Mouse (Mus musculus): ENCODE results near the gene Mslnl. TPM values are rescaled to one million over a fixed set of nuclear protein-coding genes. Genes with fewer than 3 reads are reported as not detected.
A peak's percentile ranks its signal among the peaks of the same experiment; 100 is the strongest.

The Mslnl gene
- polyA plus RNA-seq, 1 experiment: 0.30 TPM

DNA sequence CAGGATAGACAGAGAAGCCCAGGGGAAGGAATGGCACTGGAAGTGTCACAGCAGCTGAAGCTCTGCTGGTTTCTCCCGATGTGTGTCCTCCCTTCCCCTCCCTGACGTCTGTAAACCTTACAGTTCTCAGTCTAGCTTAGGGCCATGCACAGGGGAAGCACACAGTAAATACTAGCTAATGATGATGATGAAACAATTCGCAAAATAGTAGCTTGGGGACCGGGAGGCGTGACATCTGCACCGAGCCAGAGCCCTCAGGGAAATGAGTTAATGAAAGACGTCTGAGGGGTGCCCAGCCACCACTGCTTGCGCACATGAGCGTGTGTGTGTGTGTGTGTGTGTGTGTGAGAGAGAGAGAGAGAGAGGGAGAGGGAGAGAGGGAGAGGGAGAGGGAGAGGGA, 33.5 kb downstream of the Mslnl start:
- Histone ChIP-seq H3K4me3 (ENCODE audit: low read depth, low read length) (no peak overlapping the region), H3K9me3 (replicated peaks; ENCODE audit: control insufficient read depth, insufficient read depth, low read length, poor library complexity, severe bottlenecking) (no peaks in the 10 kb centered on the region), H3K4me1 (ENCODE audit: control insufficient read depth, insufficient read depth, low read length) (no peaks in the 10 kb centered on the region), H3K27ac (ENCODE audit: insufficient read depth, low read length) (no peak overlapping the region), H3K27me3 (ENCODE audit: control insufficient read depth, insufficient read depth, low read length, poor library complexity, severe bottlenecking) (no peaks in the 10 kb centered on the region), H3K9ac (ENCODE audit: low read depth, poor library complexity, severe bottlenecking) (no peak overlapping the region), H3K36me3 (ENCODE audit: control insufficient read depth, insufficient read depth, low read length, poor library complexity, severe bottlenecking) (no peaks in the 10 kb centered on the region)
- TF ChIP-seq POLR2A (IDR thresholded peaks at IDR 0.05; ENCODE audit: insufficient read depth, low read length) (no peak), CTCF (IDR thresholded peaks at IDR 0.05; ENCODE audit: low read depth, low read length) (no peak), EP300 (IDR thresholded peaks at IDR 0.05; ENCODE audit: insufficient read depth, low read depth, low read length) (no peak)

- Histone ChIP-seq H3K27ac (ENCODE audit: insufficient read depth, low read length) (peak within 1 kb of the TSS; percentile 45), H3K4me3 (ENCODE audit: low read depth, low read length) (peak within 1 kb of the TSS; percentile 64), H3K36me3 (ENCODE audit: control insufficient read depth, insufficient read depth, low read length, poor library complexity, severe bottlenecking) (no peaks in the 10 kb centered on the region), H3K27me3 (ENCODE audit: control insufficient read depth, insufficient read depth, low read length, poor library complexity, severe bottlenecking) (no peaks in the 10 kb centered on the region), H3K9me3 (replicated peaks; ENCODE audit: control insufficient read depth, insufficient read depth, low read length, poor library complexity, severe bottlenecking) (no peaks in the 10 kb centered on the region), H3K9ac (ENCODE audit: low read depth, poor library complexity, severe bottlenecking) (peak within 1 kb of the TSS; percentile 21), H3K4me1 (ENCODE audit: control insufficient read depth, insufficient read depth, low read length) (no peaks in the 10 kb centered on the region)
- TF ChIP-seq EP300 (IDR thresholded peaks at IDR 0.05; ENCODE audit: insufficient read depth, low read depth, low read length) (no peak), CTCF (IDR thresholded peaks at IDR 0.05; ENCODE audit: low read depth, low read length) (peak; percentile 95)
These were observed 37.8 kb downstream of the Mslnl start, which contains the start of gene Narfl for GRCm38 (mm10) chr17:25773549-25774120. Gene Narfl, plus strand, starts transcription at chr17:25773776.

GRCm38 (mm10) chr17:25775318-25776062, 39.6 kb downstream of the Mslnl start:
- H3K27ac ChIP-seq (ENCODE audit: insufficient read depth, low read length): no peak overlapping the region
- H3K4me1 ChIP-seq (ENCODE audit: control insufficient read depth, insufficient read depth, low read length): no peaks in the 10 kb centered on the region
- no peak overlapping the region for H3K9ac ChIP-seq (ENCODE audit: low read depth, poor library complexity, severe bottlenecking)
- no peaks in the 10 kb centered on the region for H3K9me3 ChIP-seq (replicated peaks; ENCODE audit: control insufficient read depth, insufficient read depth, low read length, poor library complexity, severe bottlenecking)
- H3K4me3 ChIP-seq (ENCODE audit: low read depth, low read length): no peak overlapping the region
- TF ChIP-seq CTCF (IDR thresholded peaks at IDR 0.05; ENCODE audit: low read depth, low read length) (no peak), POLR2A (IDR thresholded peaks at IDR 0.05; ENCODE audit: insufficient read depth, low read length) (no peak), EP300 (IDR thresholded peaks at IDR 0.05; ENCODE audit: insufficient read depth, low read depth, low read length) (no peak)
- H3K36me3 ChIP-seq (ENCODE audit: control insufficient read depth, insufficient read depth, low read length, poor library complexity, severe bottlenecking): no peaks in the 10 kb centered on the region
- H3K27me3 ChIP-seq (ENCODE audit: control insufficient read depth, insufficient read depth, low read length, poor library complexity, severe bottlenecking): no peaks in the 10 kb centered on the region

DNA sequence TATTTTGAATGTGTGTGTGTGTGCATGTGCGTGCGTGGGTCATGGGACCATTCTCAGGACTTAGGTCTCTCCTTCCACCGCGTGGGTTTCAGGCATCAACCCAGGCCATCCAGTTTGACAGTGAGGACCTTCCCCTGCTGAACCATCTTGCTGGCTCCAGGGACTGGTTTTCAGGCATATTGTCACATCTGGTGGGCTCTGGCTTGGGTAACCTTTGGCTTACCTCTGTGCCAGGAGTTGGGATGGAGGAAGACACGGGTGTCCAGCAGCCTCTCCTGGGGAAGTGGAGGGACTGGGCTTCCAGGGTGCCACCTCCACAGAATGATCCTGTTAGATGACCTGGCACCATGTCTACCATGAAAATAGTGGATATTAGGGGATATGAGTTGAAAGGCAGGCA, 42.1 kb downstream of the Mslnl start:
- Histone ChIP-seq H3K9me3 (replicated peaks; ENCODE audit: control insufficient read depth, insufficient read depth, low read length, poor library complexity, severe bottlenecking) (no peaks in the 10 kb centered on the region), H3K36me3 (ENCODE audit: control insufficient read depth, insufficient read depth, low read length, poor library complexity, severe bottlenecking) (peaks cover 4% of the 10 kb centered on the region), H3K4me1 (ENCODE audit: control insufficient read depth, insufficient read depth, low read length) (no peaks in the 10 kb centered on the region), H3K27ac (ENCODE audit: insufficient read depth, low read length) (no peak overlapping the region), H3K9ac (ENCODE audit: low read depth, poor library complexity, severe bottlenecking) (no peak overlapping the region), H3K27me3 (ENCODE audit: control insufficient read depth, insufficient read depth, low read length, poor library complexity, severe bottlenecking) (no peaks in the 10 kb centered on the region), H3K4me3 (ENCODE audit: low read depth, low read length) (no peak overlapping the region)
- TF ChIP-seq CTCF (IDR thresholded peaks at IDR 0.05; ENCODE audit: low read depth, low read length): no peak

DNA sequence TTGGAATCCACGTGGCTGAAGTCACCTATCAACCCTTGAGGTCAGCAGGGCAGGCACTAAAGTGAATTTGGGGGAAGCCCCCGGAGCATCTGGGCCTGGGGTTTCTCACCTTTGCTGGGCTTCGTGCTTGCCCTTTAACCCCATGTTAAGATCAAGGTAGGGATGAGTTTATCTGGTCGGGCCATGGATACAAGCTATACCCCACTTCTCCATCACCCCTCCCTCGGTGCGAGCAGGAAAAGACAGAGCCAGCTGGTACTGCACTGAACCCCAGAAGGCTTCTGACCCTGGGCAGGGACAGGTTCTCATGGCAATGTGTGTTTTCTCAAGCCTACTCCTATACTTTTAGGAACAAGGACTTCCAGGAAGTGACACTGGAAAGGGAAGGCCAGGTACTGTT, 45.5 kb downstream of the Mslnl start:
- H3K27ac ChIP-seq (ENCODE audit: insufficient read depth, low read length): no peak overlapping the region
- TF ChIP-seq CTCF (IDR thresholded peaks at IDR 0.05; ENCODE audit: low read depth, low read length): no peak
- no peak for TF ChIP-seq EP300 (IDR thresholded peaks at IDR 0.05; ENCODE audit: insufficient read depth, low read depth, low read length)
- no peak for TF ChIP-seq POLR2A (IDR thresholded peaks at IDR 0.05; ENCODE audit: insufficient read depth, low read length)
- H3K36me3 ChIP-seq (ENCODE audit: control insufficient read depth, insufficient read depth, low read length, poor library complexity, severe bottlenecking): peaks cover 4% of the 10 kb centered on the region

DNA sequence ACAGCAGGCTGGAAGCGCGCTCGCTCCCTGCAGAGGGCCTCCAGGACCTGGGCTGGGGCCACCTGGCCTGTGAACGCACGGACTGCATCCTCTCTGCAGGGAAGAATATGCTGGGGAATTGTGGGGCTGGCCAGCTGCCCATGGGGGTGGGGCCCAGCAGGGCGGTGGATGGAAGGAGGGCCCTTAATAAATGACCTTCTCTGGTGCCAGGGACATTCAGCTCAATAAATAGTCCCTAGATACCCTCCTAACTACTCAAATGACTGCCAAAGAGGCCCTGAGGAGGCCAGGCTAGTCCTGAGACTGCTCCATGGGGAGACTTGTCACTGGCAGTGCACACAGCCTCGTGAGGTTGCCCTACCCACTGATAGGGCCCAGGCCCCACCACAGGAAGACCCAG, 47.2 kb downstream of the Mslnl start:
- Histone ChIP-seq H3K9me3 (replicated peaks; ENCODE audit: control insufficient read depth, insufficient read depth, low read length, poor library complexity, severe bottlenecking) (no peaks in the 10 kb centered on the region), H3K9ac (ENCODE audit: low read depth, poor library complexity, severe bottlenecking) (no peak overlapping the region), H3K4me3 (ENCODE audit: low read depth, low read length) (no peak overlapping the region), H3K27me3 (ENCODE audit: control insufficient read depth, insufficient read depth, low read length, poor library complexity, severe bottlenecking) (no peaks in the 10 kb centered on the region), H3K36me3 (ENCODE audit: control insufficient read depth, insufficient read depth, low read length, poor library complexity, severe bottlenecking) (peaks cover 4% of the 10 kb centered on the region), H3K4me1 (ENCODE audit: control insufficient read depth, insufficient read depth, low read length) (no peaks in the 10 kb centered on the region), H3K27ac (ENCODE audit: insufficient read depth, low read length) (no peak overlapping the region)
- TF ChIP-seq POLR2A (IDR thresholded peaks at IDR 0.05; ENCODE audit: insufficient read depth, low read length): no peak
- TF ChIP-seq EP300 (IDR thresholded peaks at IDR 0.05; ENCODE audit: insufficient read depth, low read depth, low read length): no peak
- no peak for TF ChIP-seq CTCF (IDR thresholded peaks at IDR 0.05; ENCODE audit: low read depth, low read length)

More for the DNA sequence above, 45.5 kb downstream of the Mslnl start:
- Histone ChIP-seq H3K27me3 (ENCODE audit: control insufficient read depth, insufficient read depth, low read length, poor library complexity, severe bottlenecking) (no peaks in the 10 kb centered on the region), H3K9ac (ENCODE audit: low read depth, poor library complexity, severe bottlenecking) (no peak overlapping the region), H3K4me3 (ENCODE audit: low read depth, low read length) (no peak overlapping the region), H3K9me3 (replicated peaks; ENCODE audit: control insufficient read depth, insufficient read depth, low read length, poor library complexity, severe bottlenecking) (no peaks in the 10 kb centered on the region), H3K4me1 (ENCODE audit: control insufficient read depth, insufficient read depth, low read length) (no peaks in the 10 kb centered on the region)
